Mouse (Mus musculus): ENCODE results near the gene Srxn1.
A peak's percentile ranks its signal among the peaks of the same experiment; 100 is the strongest.

The Srxn1 gene

GRCm38 (mm10) chr2:152128597-152128996, 23.3 kb downstream of the Srxn1 start:
- DNase-seq = no peak

GRCm38 (mm10) chr2:152129778-152130177, 24.5 kb downstream of the Srxn1 start:
- DNase-seq = no peak

GRCm38 (mm10) chr2:152132016-152132415, 26.7 kb downstream of the Srxn1 start:
- DNase-seq = no peak

- no peak for DNase-seq
Observed at GRCm38 (mm10) chr2:152132691-152133090, 27.4 kb downstream of the Srxn1 start.

- no peak for DNase-seq
Observed at GRCm38 (mm10) chr2:152139191-152139987, 34.1 kb downstream of the Srxn1 start.

- DNase-seq = peak in 1 of 2 experiments; percentile 21
Observed at GRCm38 (mm10) chr2:152140941-152141340, 35.6 kb downstream of the Srxn1 start.

GRCm38 (mm10) chr2:152141491-152141890, 36.2 kb downstream of the Srxn1 start:
- no peak for DNase-seq

- DNase-seq = peak; percentile 64 to 83
Observed at GRCm38 (mm10) chr2:152142046-152142445, 36.7 kb downstream of the Srxn1 start.

GRCm38 (mm10) chr2:152142571-152142970, 37.3 kb downstream of the Srxn1 start:
- DNase-seq = no peak

GRCm38 (mm10) chr2:152143279-152144157, 38.2 kb downstream of the Srxn1 start, which contains the start of gene Tcf15:
TSS of gene Tcf15 (plus strand) at chr2:152143561.
- peak; percentile 86 to 90 for DNase-seq

GRCm38 (mm10) chr2:152144158-152144450, 38.8 kb downstream of the Srxn1 start:
- DNase-seq = no peak

- DNase-seq = peak in 1 of 2 experiments; percentile 26
Observed at GRCm38 (mm10) chr2:152144501-152144900, 39.2 kb downstream of the Srxn1 start.

GRCm38 (mm10) chr2:152145711-152146110, 40.4 kb downstream of the Srxn1 start:
- DNase-seq = no peak

- DNase-seq = peak in 1 of 2 experiments; percentile 18
Observed at GRCm38 (mm10) chr2:152147079-152147478, 41.8 kb downstream of the Srxn1 start.

GRCm38 (mm10) chr2:152148675-152149074, 43.4 kb downstream of the Srxn1 start:
- DNase-seq = peak in 1 of 2 experiments; percentile 19

- DNase-seq = peak in 1 of 2 experiments; percentile 13
Observed at GRCm38 (mm10) chr2:152149891-152150290, 44.6 kb downstream of the Srxn1 start.

GRCm38 (mm10) chr2:152150373-152150772, 45.1 kb downstream of the Srxn1 start:
- peak; percentile 46 to 78 for DNase-seq

GRCm38 (mm10) chr2:152153361-152153760, 48.0 kb downstream of the Srxn1 start:
- peak in 1 of 2 experiments; percentile 32 for DNase-seq

GRCm38 (mm10) chr2:152155414-152156208, 50.3 kb downstream of the Srxn1 start:
- peak; percentile 78 to 84 for DNase-seq

- peak in 1 of 2 experiments; percentile 6 for DNase-seq
Observed at GRCm38 (mm10) chr2:152156471-152156870, 51.2 kb downstream of the Srxn1 start.

GRCm38 (mm10) chr2:152159487-152159886, 54.2 kb downstream of the Srxn1 start:
- DNase-seq = peak in 1 of 2 experiments; percentile 8
